Mouse (Mus musculus) left cerebral cortex, adult 2 months (tissue): ENCODE data around the gene Adgre5. TPM values are rescaled to one million over a fixed set of nuclear protein-coding genes. Genes with fewer than 3 reads are reported as not detected.

Source experiments
- DNase-seq, 2 experiments: peaks; one replicate each; pipeline ENCODE4 v3.0.0; 2021 to 2022; ENCODE audit warnings: low spot score in 2 of 2, mixed read lengths in 1 of 2; ENCODE audit errors: extremely low spot score in 1 of 2
- H3K27ac ChIP-seq: fragments of 200-600 bp; 2 replicates; pipeline ENCODE4 v1.8.1; 2022
- H3K4me3 ChIP-seq: fragments of 200-600 bp; 2 replicates; pipeline ENCODE4 v1.8.1; 2022
- CTCF ChIP-seq: fragments of 200-600 bp; IDR thresholded peaks from 2 replicates; pipeline ENCODE4 v1.8.1; 2022; ENCODE audit warnings: antibody characterized with exemption, mild to moderate bottlenecking, moderate library complexity
- intact Hi-C: fragments of 180-260 bp; cut with DNase I; formaldehyde crosslinking; loops from one replicate; pipeline ENCODE4 v1.15.1; 2025
- total RNA-seq, 2 experiments: library from RNA; stranded (reverse); gene quantifications; 2 replicates each; pipeline ENCODE4 v1.2.3; 2021

Gene Adgre5
- total RNA-seq, 2 experiments from 2014 or later, result 8.9 to 11.5 TPM

GRCm38 (mm10) chr8:83736681-83737080, 4.4 kb downstream of the Adgre5 start:
- TF ChIP-seq CTCF, result no peak
- no peak for DNase-seq
- intact Hi-C loops, result loop anchor here (5.0 kb wide), 1 partner anchor 231 kb away; no protein-coding TSS in a partner anchor
- H3K4me3 ChIP-seq, result no peak overlapping the region
- H3K27ac ChIP-seq, result no peak overlapping the region

GRCm38 (mm10) chr8:83732919-83733318, 8.2 kb downstream of the Adgre5 start:
- no peak for DNase-seq
- Histone ChIP-seq H3K27ac (no peak overlapping the region), H3K4me3 (no peak overlapping the region)
- TF ChIP-seq CTCF, result no peak
- intact Hi-C loops, result no loop called here

GRCm38 (mm10) chr8:83731906-83732305, 9.2 kb downstream of the Adgre5 start:
- no peak for TF ChIP-seq CTCF
- no peak for DNase-seq

GRCm38 (mm10) chr8:83729009-83729807, 11.9 kb downstream of the Adgre5 start:
- intact Hi-C loops, result no loop called here
- Histone ChIP-seq H3K4me3 (no peak overlapping the region), H3K27ac (no peak overlapping the region)
- no peak for DNase-seq
- TF ChIP-seq CTCF, result peak; percentile 54

More at GRCm38 (mm10) chr8:83731906-83732305, 9.2 kb downstream of the Adgre5 start:
- intact Hi-C loops, result no loop called here
- no peak overlapping the region for H3K27ac ChIP-seq
- H3K4me3 ChIP-seq, result no peak overlapping the region

GRCm38 (mm10) chr8:83725521-83726102, 15.5 kb downstream of the Adgre5 start:
- TF ChIP-seq CTCF, result no peak
- Histone ChIP-seq H3K27ac (no peak overlapping the region), H3K4me3 (no peak overlapping the region)
- DNase-seq, result no peak
- intact Hi-C loops, result loop anchor here (2.0 kb wide), 3 partner anchors 57 to 229 kb away; partner anchors contain the start of genes Asf1b and Gm10644

GRCm38 (mm10) chr8:83724697-83725482, 16.2 kb downstream of the Adgre5 start:
- intact Hi-C loops, result loop anchor here (2.0 to 5.0 kb wide), 4 partner anchors 58 to 230 kb away; partner anchors contain the start of genes Asf1b and Gm10644
- peak; percentile 91 for TF ChIP-seq CTCF
- Histone ChIP-seq H3K27ac (no peak overlapping the region), H3K4me3 (no peak overlapping the region)
- peak; percentile 82 to 84 for DNase-seq

- intact Hi-C loops, result loop anchor here (2.0 to 5.0 kb wide), 4 partner anchors 59 to 231 kb away; partner anchors contain the start of genes Asf1b and Gm10644
- no peak overlapping the region for H3K27ac ChIP-seq
- no peak overlapping the region for H3K4me3 ChIP-seq
- DNase-seq, result no peak
- no peak for TF ChIP-seq CTCF
Measured at GRCm38 (mm10) chr8:83723447-83724083, 17.6 kb downstream of the Adgre5 start.

GRCm38 (mm10) chr8:83722631-83723030, 18.5 kb downstream of the Adgre5 start:
- intact Hi-C loops, result loop anchor here (5.0 kb wide), 1 partner anchor 60 kb away; no protein-coding TSS in a partner anchor
- TF ChIP-seq CTCF, result no peak

GRCm38 (mm10) chr8:83721405-83722025, 19.6 kb downstream of the Adgre5 start:
- no peak overlapping the region for H3K4me3 ChIP-seq
- intact Hi-C loops, result loop anchor here (5.0 kb wide), 1 partner anchor 59 kb away; no protein-coding TSS in a partner anchor
- TF ChIP-seq CTCF, result no peak
- DNase-seq, result no peak
- H3K27ac ChIP-seq, result no peak overlapping the region

More at GRCm38 (mm10) chr8:83722631-83723030, 18.5 kb downstream of the Adgre5 start:
- no peak overlapping the region for H3K27ac ChIP-seq
- no peak overlapping the region for H3K4me3 ChIP-seq
- no peak for DNase-seq

- TF ChIP-seq CTCF, result no peak
- Histone ChIP-seq H3K27ac (no peak overlapping the region), H3K4me3 (no peak overlapping the region)
- no peak for DNase-seq
- intact Hi-C loops, result loop anchor here (5.0 kb wide), 1 partner anchor 57 kb away; no protein-coding TSS in a partner anchor
Measured at GRCm38 (mm10) chr8:83719693-83720092, 21.4 kb downstream of the Adgre5 start.

GRCm38 (mm10) chr8:83719048-83719447, 22.1 kb downstream of the Adgre5 start:
- intact Hi-C loops, result no loop called here
- no peak for TF ChIP-seq CTCF
- DNase-seq, result no peak
- no peak overlapping the region for H3K4me3 ChIP-seq
- H3K27ac ChIP-seq, result no peak overlapping the region
